Mouse (Mus musculus): ENCODE measurements around the gene Cybrd1. TPM values are rescaled to one million over a fixed set of nuclear protein-coding genes. Genes with fewer than 3 reads are reported as not detected.
A peak's percentile ranks its signal among the peaks of the same experiment; 100 is the strongest.

Cybrd1 gene
- total RNA-seq (2014; rRNA removed) (under 0.01 and 0.07 TPM in 2 replicates), polyA plus RNA-seq (2012; rRNA removed) (0.05 and 0.10 TPM in 2 replicates)

DNA sequence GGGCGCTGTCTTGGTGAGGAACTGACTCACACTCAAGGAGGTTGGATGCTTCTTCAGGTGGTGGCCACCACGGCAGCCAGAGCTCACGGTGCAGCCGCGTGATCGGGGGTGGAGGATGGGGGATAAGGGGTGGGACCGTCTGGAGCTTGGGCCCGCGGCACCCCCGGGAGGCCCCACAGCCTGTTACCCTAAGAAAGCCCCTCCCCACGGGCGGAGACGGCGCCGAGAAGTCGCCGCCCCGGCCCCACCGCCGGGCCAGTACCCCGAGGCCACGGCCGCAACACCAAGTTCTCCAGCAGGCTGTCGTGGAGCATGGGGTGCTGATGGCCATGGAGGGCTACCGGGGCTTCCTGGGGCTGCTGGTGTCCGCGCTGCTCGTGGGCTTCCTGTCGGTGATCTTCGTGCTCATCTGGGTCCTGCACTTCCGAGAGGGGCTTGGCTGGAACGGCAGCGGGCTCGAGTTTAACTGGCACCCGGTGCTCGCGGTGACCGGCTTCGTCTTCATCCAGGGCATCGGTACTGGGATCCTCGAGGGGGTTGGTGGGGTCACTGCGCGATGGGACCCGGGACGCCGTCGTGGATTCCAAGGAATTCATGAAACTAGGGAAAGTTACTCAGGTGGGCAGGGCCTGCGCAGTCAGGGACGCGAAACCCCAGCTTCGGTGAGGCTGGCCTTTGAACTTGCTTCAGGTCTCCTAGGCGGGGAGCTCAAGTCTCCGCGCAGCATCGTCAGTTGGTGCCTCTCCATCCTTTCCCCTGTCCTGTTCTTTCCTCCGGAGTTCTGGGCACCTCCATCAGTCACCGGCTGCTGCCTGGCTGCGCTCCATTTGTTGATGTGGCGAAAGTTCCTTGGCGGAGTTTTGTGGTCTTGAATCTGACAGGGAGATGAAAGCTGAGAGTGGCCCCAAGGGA lies at the start of gene Cybrd1:
Gene Cybrd1 (plus strand): TSS at position 127 of the 912 bp plus-strand sequence.
- TF ChIP-seq POLR2A (IDR thresholded peaks at IDR 0.05; ENCODE audit: extremely low read depth, insufficient read depth, low read length) (no peak), CTCF (IDR thresholded peaks at IDR 0.05; ENCODE audit: low read depth, low read length) (no peak)
- Histone ChIP-seq H3K27ac (replicated peaks; ENCODE audit: insufficient read depth, low read depth, low read length) (no peak within 1 kb of the TSS), H3K27me3 (ENCODE audit: control insufficient read depth, insufficient read depth, low read length) (peaks cover 11% of the 10 kb centered on the region), H3K4me3 (ENCODE audit: insufficient read depth, low read depth, low read length) (peak within 1 kb of the TSS; percentile 38; the same call in 1 of the 2 replicates), H3K36me3 (ENCODE audit: control insufficient read depth, insufficient read depth, low read length) (no peaks in the 10 kb centered on the region), H3K9ac (ENCODE audit: low read depth, low read length) (peak within 1 kb of the TSS; percentile 25; the same call in 1 of the 2 replicates), H3K79me2 (ENCODE audit: control insufficient read depth, insufficient read depth, low read length) (no peaks in the 10 kb centered on the region), H3K4me1 (ENCODE audit: control insufficient read depth, insufficient read depth, low read length) (no peaks in the 10 kb centered on the region)
- DNase-seq (ENCODE audit: extremely low read depth, low read depth, low spot score): no peak
- WGBS: 5% methylated on average over 60 of the region's 60 CpGs

DNA sequence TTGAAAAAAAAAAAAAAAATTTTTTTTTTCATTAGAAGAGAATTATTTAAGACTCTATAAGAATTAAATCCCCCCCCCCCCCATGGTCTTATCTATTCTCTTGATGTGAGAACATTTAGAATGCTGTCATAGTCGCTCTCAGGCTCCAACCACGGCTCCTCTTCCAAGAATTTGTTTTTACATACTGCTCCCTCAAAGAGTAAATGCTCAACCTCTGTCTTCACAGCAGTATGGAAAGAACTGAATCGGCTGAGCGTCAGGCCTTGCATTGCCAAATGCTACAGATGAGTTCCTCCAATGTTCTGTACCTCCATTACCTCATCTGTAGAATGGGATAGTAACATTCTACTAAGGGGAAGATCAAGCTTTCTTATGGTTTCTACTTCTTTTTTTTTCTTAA lies 46.1 kb upstream of the Cybrd1 start:
- TF ChIP-seq CTCF (IDR thresholded peaks at IDR 0.05; ENCODE audit: low read depth, low read length) (no peak), POLR2A (IDR thresholded peaks at IDR 0.05; ENCODE audit: extremely low read depth, insufficient read depth, low read length) (no peak)
- no peaks in the 10 kb centered on the region for H3K27me3 ChIP-seq (ENCODE audit: control insufficient read depth, insufficient read depth, low read length)
- H3K9ac ChIP-seq (ENCODE audit: low read depth, low read length): no peak overlapping the region
- no peaks in the 10 kb centered on the region for H3K79me2 ChIP-seq (ENCODE audit: control insufficient read depth, insufficient read depth, low read length)
- no peak overlapping the region for H3K27ac ChIP-seq (replicated peaks; ENCODE audit: insufficient read depth, low read depth, low read length)
- over 99% methylated on average over 4 of the region's 4 CpGs for WGBS
- peaks cover 18% of the 10 kb centered on the region for H3K36me3 ChIP-seq (ENCODE audit: control insufficient read depth, insufficient read depth, low read length)
- H3K4me1 ChIP-seq (ENCODE audit: control insufficient read depth, insufficient read depth, low read length): no peaks in the 10 kb centered on the region
- no peak for DNase-seq (ENCODE audit: extremely low read depth, low read depth, low spot score)
- H3K4me3 ChIP-seq (ENCODE audit: insufficient read depth, low read depth, low read length): no peak overlapping the region

GRCm38 (mm10) chr2:71073330-71073729 lies 44.4 kb upstream of the Cybrd1 start:
- TF ChIP-seq POLR2A (IDR thresholded peaks at IDR 0.05; ENCODE audit: extremely low read depth, insufficient read depth, low read length) (no peak), CTCF (IDR thresholded peaks at IDR 0.05; ENCODE audit: low read depth, low read length) (no peak)
- DNase-seq (ENCODE audit: extremely low read depth, low read depth, low spot score): no peak
- H3K36me3 ChIP-seq (ENCODE audit: control insufficient read depth, insufficient read depth, low read length): peaks cover 24% of the 10 kb centered on the region
- H3K4me3 ChIP-seq (ENCODE audit: insufficient read depth, low read depth, low read length): no peak overlapping the region
- no peaks in the 10 kb centered on the region for H3K4me1 ChIP-seq (ENCODE audit: control insufficient read depth, insufficient read depth, low read length)
- 82% methylated on average over 3 of the region's 3 CpGs for WGBS
- no peak overlapping the region for H3K9ac ChIP-seq (ENCODE audit: low read depth, low read length)
- H3K27me3 ChIP-seq (ENCODE audit: control insufficient read depth, insufficient read depth, low read length): no peaks in the 10 kb centered on the region
- no peak overlapping the region for H3K27ac ChIP-seq (replicated peaks; ENCODE audit: insufficient read depth, low read depth, low read length)
- H3K79me2 ChIP-seq (ENCODE audit: control insufficient read depth, insufficient read depth, low read length): no peaks in the 10 kb centered on the region

- Histone ChIP-seq H3K4me3 (ENCODE audit: insufficient read depth, low read depth, low read length) (no peak overlapping the region), H3K79me2 (ENCODE audit: control insufficient read depth, insufficient read depth, low read length) (no peaks in the 10 kb centered on the region), H3K27ac (replicated peaks; ENCODE audit: insufficient read depth, low read depth, low read length) (no peak overlapping the region), H3K9ac (ENCODE audit: low read depth, low read length) (no peak overlapping the region), H3K36me3 (ENCODE audit: control insufficient read depth, insufficient read depth, low read length) (peaks cover 25% of the 10 kb centered on the region), H3K27me3 (ENCODE audit: control insufficient read depth, insufficient read depth, low read length) (no peaks in the 10 kb centered on the region), H3K4me1 (ENCODE audit: control insufficient read depth, insufficient read depth, low read length) (no peaks in the 10 kb centered on the region)
- DNase-seq (ENCODE audit: extremely low read depth, low read depth, low spot score): no peak
- TF ChIP-seq POLR2A (IDR thresholded peaks at IDR 0.05; ENCODE audit: extremely low read depth, insufficient read depth, low read length) (no peak), CTCF (IDR thresholded peaks at IDR 0.05; ENCODE audit: low read depth, low read length) (no peak)
- 91% methylated on average over 3 of the region's 3 CpGs for WGBS
Observed at GRCm38 (mm10) chr2:71073828-71074227, 43.9 kb upstream of the Cybrd1 start.

DNA sequence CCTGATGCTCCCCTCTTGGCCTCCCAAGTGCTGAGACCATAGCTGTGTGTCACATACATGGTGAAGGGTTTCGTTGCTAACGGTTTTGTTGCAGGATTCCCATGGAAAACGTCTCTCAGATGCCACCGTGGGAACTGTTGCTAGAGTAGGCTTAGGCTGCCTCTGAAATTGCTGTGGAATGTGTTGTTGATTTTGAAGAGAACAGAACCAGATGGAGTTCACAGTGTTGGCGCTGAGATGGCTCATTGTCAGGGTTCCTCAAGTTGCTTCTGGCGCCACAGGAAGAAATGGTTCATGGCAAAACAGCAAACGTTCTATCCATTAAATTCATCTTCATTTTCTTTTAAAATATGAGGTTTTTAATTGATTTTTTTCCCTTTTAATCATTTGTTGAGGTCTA lies 35.3 kb upstream of the Cybrd1 start:
- no peak overlapping the region for H3K4me3 ChIP-seq (ENCODE audit: insufficient read depth, low read depth, low read length)
- H3K36me3 ChIP-seq (ENCODE audit: control insufficient read depth, insufficient read depth, low read length): peaks cover 23% of the 10 kb centered on the region
- 97% methylated on average over 7 of the region's 7 CpGs for WGBS
- no peaks in the 10 kb centered on the region for H3K79me2 ChIP-seq (ENCODE audit: control insufficient read depth, insufficient read depth, low read length)
- TF ChIP-seq POLR2A (IDR thresholded peaks at IDR 0.05; ENCODE audit: extremely low read depth, insufficient read depth, low read length) (no peak), CTCF (IDR thresholded peaks at IDR 0.05; ENCODE audit: low read depth, low read length) (no peak)
- no peak overlapping the region for H3K9ac ChIP-seq (ENCODE audit: low read depth, low read length)
- no peaks in the 10 kb centered on the region for H3K27me3 ChIP-seq (ENCODE audit: control insufficient read depth, insufficient read depth, low read length)
- peaks cover 6% of the 10 kb centered on the region; the same call in 1 of the 2 replicates for H3K4me1 ChIP-seq (ENCODE audit: control insufficient read depth, insufficient read depth, low read length)
- DNase-seq (ENCODE audit: extremely low read depth, low read depth, low spot score): no peak
- H3K27ac ChIP-seq (replicated peaks; ENCODE audit: insufficient read depth, low read depth, low read length): no peak overlapping the region

Measured in liver, adult 2 months (tissue).